Mouse (Mus musculus) limb, embryonic 14.5 days (tissue): ENCODE data around the gene Slc48a1. TPM values are rescaled to one million over a fixed set of nuclear protein-coding genes. Genes with fewer than 3 reads are reported as not detected.

ENCODE experiments used
- ATAC-seq: fragments of 200-750 bp; cut with Nextera tagmentation; 2 replicates; pipeline ENCODE4 v1.8.0; 2017; ENCODE audit warnings: low read depth, moderate number of reproducible peaks, moderate TSS enrichment; ENCODE audit not compliant: low FRiP score
- DNase-seq: peaks from one replicate; pipeline ENCODE4 v3.0.0-alpha.2; 2015; ENCODE audit warnings: low spot score
- H3K27ac ChIP-seq: fragments of 300-500 bp; sonication (generic); replicated peaks from 2 replicates; pipeline ENCODE4 v1.5.1; 2014; ENCODE audit warnings: low read depth, mild to moderate bottlenecking, low read length, moderate library complexity, mixed read lengths
- H3K27me3 ChIP-seq: fragments of 300-500 bp; sonication (generic); 2 replicates; pipeline ENCODE4 v1.6.1; 2014; ENCODE audit warnings: low read length, mixed read lengths; ENCODE audit not compliant: control insufficient read depth, insufficient read depth
- H3K36me3 ChIP-seq: fragments of 300-500 bp; sonication (generic); 2 replicates; pipeline ENCODE4 v1.6.1; 2014; ENCODE audit warnings: mild to moderate bottlenecking, low read length, moderate library complexity, mixed read lengths; ENCODE audit not compliant: control insufficient read depth, insufficient read depth
- H3K4me1 ChIP-seq: fragments of 300-500 bp; sonication (generic); 2 replicates; pipeline ENCODE4 v1.6.1; 2014; ENCODE audit warnings: antibody characterized with exemption, low read length, mixed read lengths; ENCODE audit not compliant: control insufficient read depth, insufficient read depth
- H3K4me2 ChIP-seq: fragments of 300-500 bp; sonication (generic); replicated peaks from 2 replicates; pipeline ENCODE4 v1.6.1; 2014; ENCODE audit warnings: low read depth, mild to moderate bottlenecking, low read length, moderate library complexity; ENCODE audit not compliant: severe bottlenecking
- H3K4me3 ChIP-seq: fragments of 300-500 bp; sonication (generic); replicated peaks from 2 replicates; pipeline ENCODE4 v1.5.1; 2014; ENCODE audit warnings: low read length
- H3K9ac ChIP-seq: fragments of 300-500 bp; sonication (generic); 2 replicates; pipeline ENCODE4 v1.6.1; 2014; ENCODE audit warnings: mild to moderate bottlenecking, low read depth, low read length, moderate library complexity; ENCODE audit not compliant: severe bottlenecking
- H3K9me3 ChIP-seq: fragments of 300-500 bp; sonication (generic); 2 replicates; pipeline ENCODE4 v1.6.1; 2016; ENCODE audit warnings: low read length; ENCODE audit not compliant: control insufficient read depth
- POLR2A ChIP-seq: fragments of 200-500 bp; IDR thresholded peaks from 2 replicates; pipeline ENCODE4 v1.8.0; 2012; ENCODE audit warnings: inconsistent platforms, mild to moderate bottlenecking, moderate library complexity, borderline replicate concordance; ENCODE audit not compliant: insufficient read depth, insufficient read length; ENCODE audit errors: extremely low read depth
- WGBS: fragments of 180-500 bp; shearing (Covaris S2); extraction: QIAGEN DNeasy Blood & Tissue Kit; methylation state at CpG from one replicate; pipeline ENCODE4 v1.1.7; 2014; 5-methylcytosine and 5-hydroxymethylcytosine counted together
- polyA plus RNA-seq, 2 experiments: library from polyadenylated mRNA; depleted of rRNA in 1 of 2; stranded (reverse) in 1 of 2; unstranded in 1 of 2; fragments of >200 nt; fragmentation: Nextera tagmentation in 1 of 2; extraction: Ambion mirVana in 1 of 2; gene quantifications; 2 replicates each; pipeline versions ENCODE4 v1.2.1 to v1.2.3; 2012 to 2014

The Slc48a1 gene
- polyA plus RNA-seq, 2 experiments = 23.4 to 46.2 TPM

- H3K4me3 ChIP-seq = no peak overlapping the region
- peak; percentile 9; the same call in 1 of the 2 replicates for ATAC-seq
- H3K27me3 ChIP-seq = no peaks in the 10 kb centered on the region
- no peak overlapping the region for H3K4me2 ChIP-seq
- no peak for DNase-seq
- H3K9me3 ChIP-seq = no peaks in the 10 kb centered on the region
- peaks cover 58% of the 10 kb centered on the region for H3K4me1 ChIP-seq
- TF ChIP-seq POLR2A = no peak
- peak overlapping the region; percentile 52; the same call in 1 of the 2 replicates for H3K27ac ChIP-seq
- H3K9ac ChIP-seq = no peak overlapping the region; the same call in 1 of the 2 replicates
- WGBS = 39% methylated on average over 10 of the region's 10 CpGs
- H3K36me3 ChIP-seq = peaks cover 11% of the 10 kb centered on the region; the same call in 1 of the 2 replicates
Measured at GRCm38 (mm10) chr15:97821321-97821982, 43.1 kb downstream of the Slc48a1 start.

DNA sequence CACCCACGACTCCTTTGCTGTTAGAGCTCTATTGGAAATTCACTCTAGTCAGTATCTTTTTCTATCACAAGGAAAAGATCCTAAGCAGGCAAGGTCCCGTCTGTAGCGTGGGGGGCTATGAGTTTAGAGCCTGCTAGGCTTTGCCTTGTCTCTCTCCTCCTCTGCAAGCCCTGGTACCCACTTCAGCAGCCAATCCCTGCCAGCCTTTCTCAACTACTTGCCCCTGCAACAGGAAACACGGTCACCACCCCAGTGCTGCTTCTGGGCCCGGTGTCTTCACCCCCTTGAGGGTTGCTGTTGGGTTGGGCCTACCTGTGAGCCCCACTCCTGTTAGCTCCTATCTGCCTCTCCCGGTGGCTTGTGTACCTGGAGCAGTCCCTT lies 43.7 kb downstream of the Slc48a1 start:
- 59% methylated on average over 6 of the region's 6 CpGs for WGBS
- peaks cover 61% of the 10 kb centered on the region for H3K4me1 ChIP-seq
- H3K27ac ChIP-seq = peak overlapping the region; percentile 52; the same call in 1 of the 2 replicates

GRCm38 (mm10) chr15:97822545-97823228 lies 44.4 kb downstream of the Slc48a1 start:
- no peaks in the 10 kb centered on the region for H3K27me3 ChIP-seq
- ATAC-seq (no peak), DNase-seq (no peak)
- peaks cover 61% of the 10 kb centered on the region for H3K4me1 ChIP-seq
- no peak overlapping the region for H3K4me2 ChIP-seq
- no peak overlapping the region for H3K9ac ChIP-seq
- TF ChIP-seq POLR2A = no peak
- 37% methylated on average over 11 of the region's 12 CpGs for WGBS
- H3K4me3 ChIP-seq = no peak overlapping the region
- no peaks in the 10 kb centered on the region for H3K9me3 ChIP-seq
- no peak overlapping the region for H3K27ac ChIP-seq
- H3K36me3 ChIP-seq = peaks cover 11% of the 10 kb centered on the region; the same call in 1 of the 2 replicates

More for the DNA sequence above, 43.7 kb downstream of the Slc48a1 start:
- peaks cover 11% of the 10 kb centered on the region; the same call in 1 of the 2 replicates for H3K36me3 ChIP-seq
- no peaks in the 10 kb centered on the region for H3K27me3 ChIP-seq
- H3K4me2 ChIP-seq = no peak overlapping the region
- 0 out of 2 replicates have a peak overlapping the region, but pooled peaks have one; percentile 14 for H3K9ac ChIP-seq
- no peak for TF ChIP-seq POLR2A
- H3K9me3 ChIP-seq = no peaks in the 10 kb centered on the region
- no peak overlapping the region for H3K4me3 ChIP-seq
- ATAC-seq (no peak), DNase-seq (no peak)

DNA sequence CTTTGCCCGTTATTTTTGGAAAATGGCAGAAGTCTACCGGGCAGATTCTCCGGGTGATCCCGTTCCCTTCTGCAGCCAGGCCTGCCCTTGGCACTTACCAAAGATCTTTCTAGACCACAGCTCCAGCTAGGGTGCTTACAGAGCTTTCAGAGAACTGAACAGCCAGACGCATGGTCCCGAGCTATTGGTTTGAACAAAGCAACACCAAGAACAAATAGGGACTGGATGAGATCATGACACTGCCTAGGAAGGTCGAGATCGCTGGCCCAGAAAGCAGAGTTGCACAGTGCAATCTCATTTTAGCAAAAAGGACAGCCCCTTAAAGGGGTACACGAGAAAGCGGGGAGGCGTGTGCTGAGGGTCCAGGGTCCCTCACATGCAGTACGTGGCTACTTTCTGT lies 45.2 kb downstream of the Slc48a1 start:
- no peak for ATAC-seq
- H3K36me3 ChIP-seq = peaks cover 11% of the 10 kb centered on the region; the same call in 1 of the 2 replicates
- no peak overlapping the region for H3K4me2 ChIP-seq
- 86% methylated on average over 12 of the region's 12 CpGs for WGBS
- no peak for TF ChIP-seq POLR2A
- peaks cover 67% of the 10 kb centered on the region for H3K4me1 ChIP-seq
- no peak overlapping the region for H3K4me3 ChIP-seq
- no peaks in the 10 kb centered on the region for H3K9me3 ChIP-seq
- DNase-seq = no peak
- H3K27ac ChIP-seq = no peak overlapping the region
- no peak overlapping the region for H3K9ac ChIP-seq
- H3K27me3 ChIP-seq = no peaks in the 10 kb centered on the region

- Histone ChIP-seq H3K9me3 (no peaks in the 10 kb centered on the region), H3K27me3 (no peaks in the 10 kb centered on the region), H3K36me3 (peaks cover 11% of the 10 kb centered on the region; the same call in 1 of the 2 replicates), H3K27ac (0 out of 2 replicates have a peak overlapping the region, but pooled peaks have one; percentile 35), H3K4me2 (no peak overlapping the region), H3K4me3 (no peak overlapping the region), H3K9ac (no peak overlapping the region), H3K4me1 (peaks cover 72% of the 10 kb centered on the region)
- DNase-seq (no peak), ATAC-seq (no peak)
- WGBS = 81% methylated on average over 6 of the region's 6 CpGs
- TF ChIP-seq POLR2A = no peak
Measured at GRCm38 (mm10) chr15:97824042-97824441, 45.7 kb downstream of the Slc48a1 start.
